ENCODE assay signal across 9 mouse cellular contexts in genomic region chr7:101465392-101465791, GRCm38 (mm10). TPM values are rescaled to one million over a fixed set of nuclear protein-coding genes. Genes with fewer than 3 reads are reported as not detected.
DNase-seq lines count a peak whose midpoint lies in the region; ATAC-seq and TF ChIP-seq lines count a peak whose summit lies in the region.
"Had no signal": no experiment of that assay in that cellular context is flagged by ENCODE, and none has a peak within 500 bp of the region (broad histone marks: within the 10 kb centered on the region; RNA-seq: fewer than 3 reads in every experiment).

No protein-coding gene starts in this region.

- H3K27ac ChIP-seq in hindbrain, embryonic 10.5 days = peak overlapping the region; percentile 70
- no peak overlapping the region for H3K27ac ChIP-seq in hindbrain, embryonic 12.5 days
- peak overlapping the region; percentile 53 for H3K27ac ChIP-seq in intestine, embryonic 16.5 days (ENCODE audit: low read length)
- no peak overlapping the region for H3K27ac ChIP-seq in liver, embryonic 14.5 days
- H3K27ac ChIP-seq: midbrain, embryonic 12.5 days had no signal

- H3K4me3 ChIP-seq in hindbrain, embryonic 10.5 days = no peak overlapping the region
- H3K4me3 ChIP-seq in hindbrain, embryonic 12.5 days = no peak overlapping the region
- no peak overlapping the region for H3K4me3 ChIP-seq in intestine, embryonic 16.5 days (ENCODE audit: low read length)
- no peak overlapping the region for H3K4me3 ChIP-seq in liver, embryonic 14.5 days (ENCODE audit: insufficient read depth in 1 of 2, low read depth in 2 of 2, low read length in 2 of 2)
- H3K4me3 ChIP-seq: midbrain, embryonic 12.5 days had no signal

- TF ChIP-seq CTCF in liver, embryonic 14.5 days (IDR thresholded peaks at IDR 0.05; ENCODE audit: low read depth) = no peak

- DNase-seq in hindbrain, embryonic 10.5 days (ENCODE audit: low spot score) = peak; percentile 21
- peak; percentile 83 to 88 for DNase-seq in heart, adult 18-20 months
- DNase-seq in liver, embryonic 14.5 days (ENCODE audit: low read depth in 3 of 3, low spot score in 3 of 3) = no peak
- DNase-seq in layer of hippocampus, adult 18-20 months (ENCODE audit: low spot score in 2 of 2) = no peak
- DNase-seq in Muller cell, postnatal 12 days (ENCODE audit: inconsistent ontology term) = no peak

- no peaks in the 10 kb centered on the region for H3K27me3 ChIP-seq in hindbrain, embryonic 10.5 days (ENCODE audit: insufficient read depth, poor library complexity, severe bottlenecking)
- H3K27me3 ChIP-seq in hindbrain, embryonic 12.5 days = no peaks in the 10 kb centered on the region
- H3K27me3 ChIP-seq in intestine, embryonic 16.5 days (replicated peaks; ENCODE audit: control insufficient read depth, insufficient read depth, low read length) = no peaks in the 10 kb centered on the region
- no peaks in the 10 kb centered on the region for H3K27me3 ChIP-seq in liver, embryonic 14.5 days (ENCODE audit: control insufficient read depth, insufficient read depth, low read length)

- peaks cover 53% of the 10 kb centered on the region for H3K4me1 ChIP-seq in hindbrain, embryonic 10.5 days (replicated peaks)
- H3K4me1 ChIP-seq in hindbrain, embryonic 12.5 days = peaks cover 27% of the 10 kb centered on the region
- H3K4me1 ChIP-seq in intestine, embryonic 16.5 days (ENCODE audit: control insufficient read depth, insufficient read depth, low read length) = peaks cover 18% of the 10 kb centered on the region
- 0 out of 4 replicates have a peak, but pooled peaks cover 0 to 4% of the 10 kb centered on the region in 2 experiments for H3K4me1 ChIP-seq in liver, embryonic 14.5 days (replicated peaks; ENCODE audit: control insufficient read depth in 2 of 2, insufficient read depth in 2 of 2, low read length in 1 of 2)

- H3K4me2 ChIP-seq in hindbrain, embryonic 12.5 days (replicated peaks) = no peak overlapping the region
- no peak overlapping the region for H3K4me2 ChIP-seq in intestine, embryonic 16.5 days (ENCODE audit: low read depth, low read length)
- H3K4me2 ChIP-seq in liver, embryonic 14.5 days (ENCODE audit: low read depth) = no peak overlapping the region
- H3K4me2 ChIP-seq: midbrain, embryonic 12.5 days had no signal

- no peak for ATAC-seq in hindbrain, embryonic 12.5 days (ENCODE audit: low FRiP score)
- ATAC-seq in intestine, embryonic 16.5 days = peak; percentile 66
- ATAC-seq in liver, embryonic 14.5 days (ENCODE audit: insufficient read depth) = peak; percentile 59
- no peak for ATAC-seq in megakaryocyte, adult 5-6 weeks (ENCODE audit: poor library complexity, severe bottlenecking)

- WGBS in hindbrain, embryonic 10.5 days = 43% methylated on average over 14 of the region's 14 CpGs
- WGBS in hindbrain, embryonic 12.5 days = 44% methylated on average over 14 of the region's 14 CpGs
- WGBS in intestine, embryonic 16.5 days = 19% methylated on average over 14 of the region's 14 CpGs
- 16% methylated on average over 14 of the region's 14 CpGs for WGBS in liver, embryonic 14.5 days (ENCODE audit: insufficient replicate concordance)

- H3K9me3 ChIP-seq in hindbrain, embryonic 10.5 days = no peaks in the 10 kb centered on the region
- H3K9me3 ChIP-seq in hindbrain, embryonic 12.5 days (replicated peaks) = no peaks in the 10 kb centered on the region
- no peaks in the 10 kb centered on the region for H3K9me3 ChIP-seq in intestine, embryonic 16.5 days (ENCODE audit: control insufficient read depth, low read length)
- no peaks in the 10 kb centered on the region for H3K9me3 ChIP-seq in liver, embryonic 14.5 days (ENCODE audit: control insufficient read depth, low read length)
- H3K9me3 ChIP-seq: midbrain, embryonic 12.5 days had no signal

- no peak overlapping the region for H3K9ac ChIP-seq in hindbrain, embryonic 12.5 days
- no peak overlapping the region for H3K9ac ChIP-seq in intestine, embryonic 16.5 days (ENCODE audit: low read depth, low read length)
- H3K9ac ChIP-seq in liver, embryonic 14.5 days (replicated peaks) = no peak overlapping the region
- H3K9ac ChIP-seq: midbrain, embryonic 12.5 days had no signal

- H3K36me3 ChIP-seq in hindbrain, embryonic 10.5 days = no peaks in the 10 kb centered on the region
- H3K36me3 ChIP-seq in hindbrain, embryonic 12.5 days = no peaks in the 10 kb centered on the region
- H3K36me3 ChIP-seq in intestine, embryonic 16.5 days (ENCODE audit: control insufficient read depth, insufficient read depth, low read length) = no peaks in the 10 kb centered on the region
- H3K36me3 ChIP-seq in liver, embryonic 14.5 days (replicated peaks; ENCODE audit: control insufficient read depth, insufficient read depth, low read depth) = no peaks in the 10 kb centered on the region
- H3K36me3 ChIP-seq: midbrain, embryonic 12.5 days had no signal

- no peak for TF ChIP-seq EP300 in liver, embryonic 14.5 days (IDR thresholded peaks at IDR 0.05; ENCODE audit: low read depth)

RNA-seq across cellular contexts. Expression of gene Pde2a, which starts 43.9 kb away (rescaled TPM):
- 18.3 and 30.3 TPM in 2 replicates for polyA plus RNA-seq in hindbrain, embryonic 10.5 days (2016; fragmentation: Nextera tagmentation; extraction: Ambion mirVana)
- polyA plus RNA-seq in hindbrain, embryonic 12.5 days (2016; fragmentation: Nextera tagmentation; extraction: Ambion mirVana) = 26.9 and 27.4 TPM in 2 replicates
- total RNA-seq in heart, adult 18-20 months (2021) = 10 to 100 TPM; 43.4 to 49.6 TPM
- polyA plus RNA-seq in intestine, embryonic 16.5 days (2015; fragmentation: Nextera tagmentation; extraction: Ambion mirVana) = 23.0 and 23.5 TPM in 2 replicates
- 3.0 and 3.2 TPM in 2 replicates for polyA plus RNA-seq in liver, embryonic 14.5 days (2012; rRNA removed)
- polyA plus RNA-seq in liver, embryonic 14.5 days (2014; fragmentation: Nextera tagmentation; extraction: Ambion mirVana) = 2.5 and 6.6 TPM in 2 replicates
- total RNA-seq in layer of hippocampus, adult 18-20 months (2021) = 100 to 1,000 TPM; 327 to 333 TPM
- 35.4 and 37.5 TPM in 2 replicates for total RNA-seq in megakaryocyte, adult 5-6 weeks (2015)
- total RNA-seq in megakaryocyte, adult 5-6 weeks (2017) = 25.7 and 65.8 TPM in 2 replicates

RNA-seq across cellular contexts. Expression of gene Gm45837, which starts 54.7 kb away (rescaled TPM):
- 0.82 and 1.3 TPM in 2 replicates for polyA plus RNA-seq in hindbrain, embryonic 10.5 days (2016; fragmentation: Nextera tagmentation; extraction: Ambion mirVana)
- polyA plus RNA-seq in hindbrain, embryonic 12.5 days (2016; fragmentation: Nextera tagmentation; extraction: Ambion mirVana) = not detected in 2 replicates
- 1 to 10 TPM; 2.6 to 3.0 TPM for total RNA-seq in heart, adult 18-20 months (2021)
- not detected in 2 replicates for polyA plus RNA-seq in intestine, embryonic 16.5 days (2015; fragmentation: Nextera tagmentation; extraction: Ambion mirVana)
- not detected in 2 replicates for polyA plus RNA-seq in liver, embryonic 14.5 days (2012; rRNA removed)
- 4.3 TPM in 1 of 2 replicates, not detected in the other for polyA plus RNA-seq in liver, embryonic 14.5 days (2014; fragmentation: Nextera tagmentation; extraction: Ambion mirVana)
- 1 to 10 TPM in 1 of 2 experiments, not detected in 1; 2.0 TPM for total RNA-seq in layer of hippocampus, adult 18-20 months (2021)
- total RNA-seq in megakaryocyte, adult 5-6 weeks (2015) = 10.2 TPM in 1 of 2 replicates, not detected in the other
- 35.6 TPM in 1 of 2 replicates, not detected in the other for total RNA-seq in megakaryocyte, adult 5-6 weeks (2017)
- polyA plus RNA-seq: midbrain, embryonic 12.5 days had no signal

Comparison
In these comparisons a context has a peak if more than half of its experiments do, and no peak if none do; other contexts are left out.
1. H3K27ac ChIP-seq: peak in hindbrain, embryonic 10.5 days (single experiment) and intestine, embryonic 16.5 days (single experiment); none in hindbrain, embryonic 12.5 days (single experiment) and liver, embryonic 14.5 days (single experiment).
2. DNase-seq: peak in hindbrain, embryonic 10.5 days (single experiment) and heart, adult 18-20 months (2 of 2); none in liver, embryonic 14.5 days (0 of 3), layer of hippocampus, adult 18-20 months (0 of 2) and Muller cell, postnatal 12 days (single experiment).
3. ATAC-seq: peak in intestine, embryonic 16.5 days (single experiment) and liver, embryonic 14.5 days (single experiment); none in hindbrain, embryonic 12.5 days (single experiment) and megakaryocyte, adult 5-6 weeks (single experiment).